Mouse (Mus musculus) layer of hippocampus, postnatal 25 days (tissue): ENCODE measurements around the gene Spag7. TPM values are rescaled to one million over a fixed set of nuclear protein-coding genes. Genes with fewer than 3 reads are reported as not detected.

Experiments used
- DNase-seq, 2 experiments: peaks; one replicate each; pipeline ENCODE4 v3.0.0; 2022; ENCODE audit warnings: mixed read lengths in 2 of 2, low spot score in 1 of 2; ENCODE audit errors: extremely low spot score in 1 of 2
- total RNA-seq, 2 experiments: library from RNA; stranded (reverse); gene quantifications; 2 replicates each; pipeline ENCODE4 v1.2.3; 2021

The Spag7 gene
- total RNA-seq, 2 experiments from 2014 or later: 48.7 to 48.8 TPM

DNA sequence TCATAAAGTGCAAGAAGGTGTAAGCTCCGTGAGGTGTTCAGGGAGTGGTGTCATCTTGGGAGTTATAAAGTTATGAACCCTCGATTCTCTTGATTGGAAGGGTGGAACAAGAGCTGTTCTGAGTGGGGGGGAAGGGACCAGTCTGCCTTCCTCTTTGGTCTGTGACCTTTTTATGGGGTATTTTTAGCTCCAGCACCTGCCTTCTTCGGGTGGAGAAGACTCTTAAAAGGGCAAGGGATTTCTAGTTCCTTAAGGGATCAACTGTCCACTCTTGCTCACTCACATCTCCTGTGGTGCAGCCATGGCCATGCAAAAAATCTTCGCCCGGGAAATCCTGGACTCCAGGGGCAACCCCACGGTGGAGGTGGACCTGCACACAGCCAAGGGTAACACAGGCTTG lies 11.6 kb downstream of the Spag7 start:
- DNase-seq: no peak

DNA sequence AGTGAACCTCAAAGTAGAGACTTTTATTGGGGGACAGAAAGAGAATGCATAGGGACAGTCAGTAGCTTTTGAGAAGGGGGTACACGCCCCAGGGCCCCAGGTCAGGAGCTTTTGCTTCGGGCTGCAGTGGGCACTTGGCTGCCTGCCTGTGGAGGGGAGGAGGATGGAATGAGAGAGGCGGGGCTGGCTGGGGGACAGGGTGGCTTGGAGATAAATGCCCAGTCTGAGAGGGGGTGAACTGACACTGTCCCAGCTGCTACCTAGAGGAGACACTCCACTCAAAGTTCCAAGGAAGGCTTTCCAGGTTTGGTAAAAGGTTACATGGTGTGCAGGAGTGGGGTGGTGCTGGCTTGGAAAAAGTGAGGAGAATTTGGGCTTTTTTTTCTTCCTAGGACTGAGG lies 12.3 kb downstream of the Spag7 start, which contains the start of gene Eno3:
Gene Eno3, plus strand, starts transcription at position 239 of the 400 bp plus-strand sequence.
- DNase-seq: no peak

DNA sequence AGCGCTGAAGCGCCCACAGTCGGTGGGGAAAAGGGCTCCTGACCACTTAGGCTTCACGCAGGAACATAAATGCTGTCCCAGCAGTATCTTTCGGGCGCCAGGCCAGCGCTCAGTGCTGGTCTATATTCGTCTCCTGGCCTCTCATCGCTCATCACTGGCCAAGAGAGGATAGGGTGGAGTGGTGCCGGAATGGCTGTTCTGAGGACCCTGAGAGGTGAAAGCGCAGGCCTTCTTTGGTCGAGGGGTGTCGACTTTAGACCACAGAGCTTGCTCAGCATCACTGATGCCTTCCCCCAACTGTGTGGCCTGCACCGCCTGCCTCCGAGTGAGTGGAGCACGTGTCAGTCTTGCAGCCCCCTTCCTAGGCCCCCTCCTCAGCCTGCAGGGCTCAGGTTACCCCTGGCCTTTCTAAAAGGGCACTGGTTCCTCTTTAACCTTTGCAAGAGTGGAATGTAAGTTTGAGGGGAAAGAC lies 12.7 kb downstream of the Spag7 start:
- DNase-seq: no peak

DNA sequence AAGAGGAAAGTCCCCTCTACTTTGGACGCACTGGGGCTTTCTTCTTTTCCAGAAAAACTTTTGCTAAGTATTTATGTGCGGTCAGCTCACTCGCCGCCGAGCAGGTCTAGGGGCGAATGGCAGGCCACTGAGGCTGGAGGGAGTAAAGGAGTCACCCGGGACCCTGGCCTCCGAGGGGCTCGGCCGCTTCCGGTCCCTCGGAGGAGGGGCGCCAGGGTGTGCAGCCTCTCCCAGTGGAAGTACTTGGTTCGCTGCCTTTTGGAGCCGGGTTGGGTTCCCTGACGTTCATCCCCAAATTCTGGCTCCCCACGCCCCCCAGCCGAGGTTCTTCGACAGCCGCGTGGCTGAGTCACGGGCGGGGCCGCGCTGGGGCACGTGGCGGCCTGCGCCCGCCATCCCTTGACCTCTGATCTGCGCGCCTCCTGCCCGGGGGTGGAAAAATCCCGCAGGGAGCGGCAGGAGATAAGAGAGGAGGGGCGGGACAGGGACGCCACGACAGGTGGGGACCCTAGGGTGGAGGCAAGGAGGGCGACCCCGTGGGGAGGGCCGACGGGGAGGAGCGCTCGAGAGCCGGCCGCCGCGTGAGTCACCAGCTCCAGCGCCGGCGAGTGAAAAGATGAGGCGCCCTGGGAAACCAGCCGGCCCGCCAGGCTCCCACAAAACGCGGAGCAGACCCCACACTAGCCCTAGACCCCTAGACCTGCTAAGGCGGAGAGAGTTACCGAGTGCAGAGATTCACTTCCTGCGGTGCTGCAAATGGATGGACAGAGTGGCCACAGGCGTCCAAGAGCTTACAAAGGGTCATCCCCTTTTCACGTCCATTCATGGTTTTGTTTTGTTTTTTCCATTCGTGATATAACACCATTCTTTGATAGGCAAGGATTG lies 13.4 kb downstream of the Spag7 start:
- no peak for DNase-seq

DNA sequence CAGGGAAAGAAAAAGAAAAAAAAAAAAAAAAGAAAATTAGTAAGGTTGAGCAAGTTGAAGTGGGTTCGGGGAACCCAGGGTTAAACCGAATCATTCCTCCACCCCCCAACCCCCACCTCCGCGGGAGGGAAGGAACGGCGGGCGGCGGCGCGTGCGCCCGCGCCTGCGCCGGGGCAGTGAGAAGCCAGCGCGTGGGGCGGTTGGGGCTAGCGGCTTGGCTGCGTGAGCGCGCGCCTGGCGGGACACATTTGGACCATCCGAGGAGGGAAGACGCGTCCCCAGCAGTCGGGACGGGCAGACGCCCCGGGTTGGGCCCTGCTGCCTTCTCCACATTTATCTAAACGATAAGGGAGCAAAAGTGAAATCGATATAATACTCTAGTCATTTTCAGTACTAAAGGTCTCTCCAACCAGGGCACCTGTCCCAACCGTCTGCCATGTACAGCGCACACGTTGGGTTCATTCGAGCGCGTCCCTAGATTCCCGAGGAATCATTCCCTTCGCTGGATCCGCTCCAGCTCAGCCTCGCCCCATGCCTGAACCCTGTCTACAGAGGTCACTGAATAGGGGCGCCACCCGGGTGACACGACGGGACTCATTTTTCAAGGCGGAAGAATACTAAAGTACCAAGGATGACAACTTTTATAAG lies 14.2 kb downstream of the Spag7 start:
- DNase-seq: peak; percentile 68 to 70

DNA sequence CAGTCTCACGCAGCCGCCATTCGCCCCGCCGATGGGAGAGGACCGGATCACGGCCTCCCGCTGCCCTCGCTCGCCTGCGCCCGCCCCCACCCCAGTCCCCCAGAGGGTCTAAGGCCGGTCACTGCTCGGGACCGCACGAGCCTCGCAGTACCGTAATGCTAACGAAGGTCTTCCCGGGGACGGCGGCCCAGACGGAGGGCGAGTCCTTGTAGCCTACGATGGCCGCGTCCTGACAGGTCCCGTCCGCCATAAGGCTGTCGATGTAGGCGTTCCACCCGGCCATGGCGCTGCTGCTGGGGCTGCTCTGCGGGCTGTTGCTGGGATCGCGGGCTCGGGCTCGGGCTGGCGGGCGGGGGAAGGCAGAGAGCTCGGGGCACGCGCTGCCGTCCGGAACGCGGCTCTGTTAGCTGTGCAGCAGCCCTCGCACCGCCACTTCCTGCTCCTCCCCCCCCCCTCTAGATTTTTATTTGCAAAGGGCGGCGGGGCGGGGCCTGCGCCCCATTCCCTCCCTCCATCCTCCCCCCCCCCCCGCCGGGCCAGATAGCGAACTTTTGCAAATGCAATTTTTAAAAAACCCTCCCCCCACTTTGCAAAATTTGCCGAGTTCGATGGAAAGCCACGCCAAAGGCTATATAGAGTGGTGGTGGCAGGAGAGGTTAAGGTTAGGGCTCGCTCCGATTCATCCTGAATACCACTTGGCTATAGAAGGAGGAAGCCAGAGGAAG lies 14.9 kb downstream of the Spag7 start, which contains the start of gene Pfn1:
Gene Pfn1, minus strand, starts transcription at position 447 of the 725 bp plus-strand sequence.
- DNase-seq: peak; percentile 63 to 65

DNA sequence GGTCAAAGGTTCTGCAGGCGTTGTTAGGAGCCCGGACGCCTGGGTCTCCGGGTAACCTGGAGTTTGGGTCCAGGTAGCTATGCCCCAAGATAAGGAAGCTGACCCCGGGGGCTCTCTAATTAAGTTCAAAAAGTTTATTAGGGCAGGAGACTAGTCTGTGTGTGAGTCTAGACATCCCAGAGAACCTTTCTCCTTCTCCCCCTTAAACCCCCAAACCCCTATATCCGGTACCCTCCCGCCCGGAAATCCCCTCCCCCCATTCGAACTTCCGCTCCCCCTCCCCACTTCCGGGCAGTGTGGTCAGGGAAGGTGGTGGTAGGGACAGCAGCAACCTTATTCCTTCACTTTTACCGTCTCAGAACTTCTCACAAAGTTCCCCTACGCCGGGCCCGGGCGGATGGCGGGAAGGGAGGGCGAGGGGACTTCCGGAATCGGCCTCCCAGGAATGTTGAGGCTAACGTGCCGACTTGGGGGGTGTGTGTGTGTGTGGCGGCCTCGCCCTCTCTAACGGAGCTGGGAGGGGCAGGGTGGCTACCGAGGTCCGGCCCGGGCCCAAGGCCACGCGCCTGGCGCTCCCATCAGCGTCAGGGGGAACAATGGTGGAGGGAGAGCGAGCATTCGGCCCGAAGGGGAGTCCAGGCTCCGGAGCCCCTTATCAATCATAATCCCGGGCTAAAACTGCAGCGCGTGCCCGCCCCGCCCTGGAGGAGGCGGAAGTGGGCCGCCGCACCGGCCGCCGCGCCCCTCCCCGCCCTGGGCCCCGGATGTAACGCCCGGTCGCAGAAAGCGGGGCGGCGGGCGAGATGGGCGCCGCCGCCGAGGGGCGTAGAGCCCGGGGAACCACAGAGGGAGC lies 15.6 kb downstream of the Spag7 start:
- peak in 1 of 2 experiments; percentile 45 for DNase-seq

DNA sequence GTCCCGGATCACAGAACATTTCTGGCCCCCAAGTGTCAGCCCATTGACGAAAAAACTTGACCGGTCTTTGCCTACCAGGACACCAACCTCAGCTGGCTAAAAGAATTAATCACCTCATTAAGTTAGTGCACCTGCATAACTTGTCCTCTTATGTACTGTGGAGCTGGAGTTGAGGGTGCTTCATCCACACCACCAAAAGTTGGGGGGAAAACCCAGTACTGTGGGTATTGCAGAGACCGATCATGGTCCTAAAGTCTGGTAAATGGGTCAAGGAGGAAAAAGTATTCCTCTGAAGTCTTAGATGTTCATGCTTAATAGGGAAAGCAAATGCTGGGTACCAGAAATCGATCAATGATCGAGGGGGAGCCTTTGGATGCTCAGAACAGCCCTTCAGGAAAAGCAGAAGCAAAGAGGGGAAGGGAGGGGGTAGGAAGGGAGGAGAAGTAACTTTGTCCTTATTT lies 16.3 kb downstream of the Spag7 start:
- DNase-seq: no peak

DNA sequence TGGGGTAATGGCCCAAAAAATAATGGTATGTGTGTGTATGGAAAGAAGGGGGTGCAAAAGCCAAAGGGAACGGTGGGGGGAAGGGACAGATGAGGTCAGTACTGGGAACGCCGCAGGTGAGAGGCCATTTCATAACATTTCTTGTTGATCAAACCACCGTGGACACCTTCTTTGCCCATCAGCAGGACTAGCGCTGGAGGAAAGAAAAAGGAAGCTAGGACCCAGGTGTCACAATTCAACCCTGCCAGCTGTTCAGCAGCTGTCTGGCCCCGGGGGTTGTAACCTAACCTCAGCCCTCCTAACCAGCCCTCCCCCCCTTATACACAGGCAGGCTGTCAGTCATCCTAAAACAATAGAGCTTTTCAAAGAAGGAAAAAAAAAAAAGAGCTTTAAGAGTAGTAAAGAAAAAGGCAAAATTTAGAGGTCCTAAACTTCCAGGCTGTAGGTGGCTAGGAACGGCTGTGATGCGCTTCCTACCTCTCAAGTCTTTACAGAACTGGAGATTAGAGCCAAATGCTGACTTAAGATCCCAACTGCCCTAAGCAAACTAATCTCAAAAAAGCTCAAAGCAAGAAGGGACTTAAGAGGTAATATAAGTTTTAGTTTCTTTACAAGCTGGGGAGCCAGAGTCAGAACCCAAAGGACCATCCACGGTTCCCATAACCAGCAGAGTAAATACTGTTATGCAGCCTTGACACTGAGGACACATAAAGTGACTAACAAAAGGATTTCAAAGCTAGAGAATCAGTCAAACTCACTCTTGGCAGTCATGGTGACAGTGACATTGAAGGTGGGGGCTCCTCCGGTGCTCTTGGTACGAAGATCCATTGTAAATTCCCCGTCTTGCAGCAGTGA lies 17.0 kb downstream of the Spag7 start:
- DNase-seq: no peak

DNA sequence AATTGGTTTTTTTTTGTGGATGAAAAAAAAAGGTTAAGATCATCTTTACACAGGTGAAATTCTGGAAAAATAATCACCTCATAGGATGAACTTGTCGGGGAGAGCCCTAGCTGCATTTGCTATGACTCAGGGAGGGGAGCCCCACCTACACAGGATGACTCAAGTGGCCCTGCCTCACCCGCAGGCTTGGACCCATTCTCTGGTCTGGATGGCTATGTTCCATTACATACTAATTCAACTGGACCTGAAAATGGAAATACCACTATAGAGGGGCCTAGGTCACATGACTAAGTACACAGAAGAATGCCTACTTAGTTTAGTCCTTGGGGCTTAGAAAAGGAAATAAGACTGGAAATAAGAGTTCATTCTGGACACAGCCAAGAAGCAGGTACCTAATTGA lies 17.8 kb downstream of the Spag7 start:
- no peak for DNase-seq

DNA sequence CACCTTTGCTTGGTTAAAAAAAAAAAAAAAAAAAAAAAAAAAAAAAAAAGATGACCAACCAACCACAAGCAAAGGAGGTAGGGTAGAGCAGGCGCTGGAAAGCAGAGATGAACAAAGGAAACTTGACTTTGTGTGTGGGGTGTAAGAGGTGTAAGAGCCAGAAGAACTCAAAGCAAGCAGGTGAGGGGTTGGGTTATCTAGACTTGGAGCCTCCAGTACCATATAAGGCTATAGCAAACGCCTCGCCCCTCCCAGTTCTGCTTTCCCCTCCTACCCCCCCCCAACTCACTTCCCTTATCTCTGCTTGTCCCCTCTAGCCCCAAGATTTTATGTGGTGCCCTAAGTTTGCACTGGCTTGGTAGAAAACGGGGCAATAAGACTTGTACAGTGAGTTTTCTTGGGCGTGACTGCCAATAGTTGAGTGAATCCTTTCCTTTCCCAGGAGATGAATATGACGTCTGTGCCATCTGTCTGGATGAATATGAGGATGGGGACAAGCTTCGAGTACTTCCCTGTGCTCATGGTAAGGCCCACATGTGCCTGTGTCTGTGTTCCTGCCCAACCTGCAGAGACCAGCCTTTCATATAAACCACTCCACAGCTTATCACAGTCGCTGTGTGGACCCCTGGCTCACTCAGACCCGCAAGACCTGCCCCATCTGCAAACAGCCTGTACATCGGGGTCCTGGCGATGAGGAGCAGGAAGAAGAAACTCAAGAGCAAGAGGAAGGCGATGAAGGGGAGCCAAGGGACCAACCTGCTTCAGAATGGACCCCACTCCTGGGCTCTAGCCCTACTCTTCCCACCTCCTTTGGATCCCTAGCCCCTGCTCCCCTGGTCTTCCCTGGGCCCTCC lies 18.7 kb downstream of the Spag7 start:
- DNase-seq: no peak

DNA sequence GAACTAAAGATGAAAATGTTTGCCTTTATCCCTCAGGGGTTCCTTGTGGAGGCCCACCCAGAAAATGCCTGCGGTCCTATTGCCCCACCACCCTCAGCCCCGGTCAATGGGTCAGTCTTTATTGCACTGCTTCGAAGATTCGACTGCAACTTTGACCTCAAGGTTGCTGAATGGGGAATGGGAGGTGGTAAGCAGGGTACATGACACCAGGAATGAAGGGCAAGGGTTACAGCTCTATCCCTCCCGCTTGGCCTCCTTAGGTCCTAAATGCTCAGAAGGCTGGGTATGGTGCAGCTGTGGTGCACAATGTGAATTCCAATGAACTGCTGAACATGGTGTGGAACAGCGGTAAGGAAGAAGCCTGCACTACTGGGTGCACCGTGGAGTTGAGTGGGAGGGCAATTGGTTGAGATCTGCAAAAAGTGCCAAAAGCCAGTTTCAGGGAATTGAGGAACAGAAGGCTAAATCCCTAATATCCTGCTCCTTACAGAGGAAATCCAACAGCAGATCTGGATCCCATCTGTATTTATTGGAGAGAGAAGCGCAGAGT lies 20.0 kb downstream of the Spag7 start:
- DNase-seq: no peak

DNA sequence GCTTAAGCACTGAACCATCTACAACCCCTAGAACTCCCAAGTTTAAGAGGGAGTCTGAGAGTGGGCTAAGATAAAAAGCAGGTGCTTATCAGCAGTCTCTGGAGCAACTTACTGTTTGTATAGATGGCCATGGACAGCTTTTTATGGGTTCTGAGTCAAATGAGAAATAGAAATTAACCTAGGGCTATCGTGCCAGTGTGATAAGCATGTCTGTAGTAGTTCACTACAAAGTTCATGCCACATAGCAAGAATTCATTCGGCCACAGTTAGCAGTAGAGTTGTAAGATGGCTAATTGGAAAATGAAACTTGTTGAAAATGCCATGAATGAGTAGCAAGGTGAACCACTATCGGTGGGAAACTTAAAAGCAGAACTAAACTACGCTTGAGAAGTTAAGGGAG lies 20.7 kb downstream of the Spag7 start:
- no peak for DNase-seq

DNA sequence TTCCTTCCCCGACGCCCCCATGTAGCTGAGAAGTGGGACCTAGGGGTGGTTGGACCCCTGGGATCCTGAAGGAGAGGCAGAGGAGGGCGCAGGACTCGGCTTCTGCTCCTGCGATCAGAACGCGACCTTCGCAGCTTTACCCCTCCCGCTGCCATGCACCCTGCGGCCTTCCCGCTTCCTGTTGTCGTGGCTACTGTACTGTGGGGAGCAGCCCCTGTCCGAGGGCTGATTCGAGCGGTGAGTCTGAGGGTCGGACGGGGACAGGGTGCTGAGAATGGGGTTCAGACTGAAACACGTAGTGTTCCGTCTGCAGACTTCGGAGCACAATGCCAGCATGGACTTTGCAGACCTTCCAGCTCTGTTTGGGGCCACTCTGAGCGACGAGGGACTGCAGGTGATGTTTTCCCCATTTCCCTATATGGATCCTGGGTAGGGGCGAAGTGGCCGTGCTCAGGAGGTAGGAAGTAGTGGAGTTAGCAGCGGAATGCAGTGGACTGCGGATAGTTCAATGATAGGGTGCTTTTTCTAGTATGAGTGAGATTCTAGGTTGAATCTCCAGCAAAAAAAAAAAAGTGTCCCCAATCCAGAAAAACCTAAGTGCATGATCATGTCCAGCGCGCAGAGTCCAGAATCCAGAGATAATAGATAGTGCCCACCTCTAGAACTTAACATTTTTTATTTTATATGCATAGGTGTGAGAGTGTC lies 21.3 kb downstream of the Spag7 start:
- DNase-seq: no peak

DNA sequence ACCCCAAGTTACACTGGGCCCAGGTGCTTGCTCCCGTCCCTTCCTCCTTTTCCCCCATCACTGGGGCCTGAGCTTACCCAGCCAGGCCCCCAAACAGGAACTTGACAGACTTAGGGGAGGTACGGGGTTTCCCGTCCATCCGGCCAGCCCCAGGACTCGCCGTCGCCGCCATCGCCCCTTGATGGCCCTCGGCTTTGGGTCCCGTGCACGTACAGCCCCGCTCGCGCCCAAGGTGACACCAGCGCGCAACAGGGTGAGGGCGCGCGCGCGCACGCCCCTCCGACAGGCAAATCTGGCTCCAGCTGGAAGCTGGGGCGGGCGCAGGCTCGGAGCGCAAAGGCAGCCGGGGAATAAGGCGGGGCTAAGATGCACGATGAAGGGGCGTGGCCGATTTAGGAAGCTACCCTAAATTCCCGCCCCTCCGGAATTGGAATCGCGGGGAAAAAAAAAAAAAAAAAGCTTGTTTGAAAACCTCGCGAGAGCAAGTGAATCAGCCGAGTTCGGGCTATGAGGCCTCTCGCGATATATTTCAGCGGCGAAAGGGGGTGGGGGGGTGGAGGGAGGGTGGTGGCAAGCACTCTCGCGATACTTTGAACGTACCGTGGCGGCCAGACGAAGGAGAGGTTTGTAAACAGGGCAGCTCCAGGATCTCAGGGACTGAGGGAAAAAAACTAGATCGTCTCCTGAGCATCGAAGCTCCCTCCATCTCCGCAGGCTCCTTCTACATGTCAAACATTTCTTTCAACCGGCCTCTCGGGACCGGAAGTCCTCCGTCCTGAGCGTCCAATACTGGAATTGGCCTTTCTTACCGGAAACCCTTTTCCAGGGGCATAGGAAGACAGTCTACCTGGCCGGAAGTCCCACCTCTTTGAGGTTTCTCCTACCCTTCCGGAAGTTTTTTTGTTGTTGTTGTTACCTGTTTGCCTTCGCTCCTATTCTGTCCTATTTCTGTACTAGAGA lies 22.2 kb downstream of the Spag7 start, which contains the start of the genes Rnf167 and Slc25a11:
Gene Rnf167, plus strand, starts transcription at position 545 of the 960 bp plus-strand sequence.
Gene Slc25a11, minus strand, starts transcription at position 789 of the 960 bp plus-strand sequence.
- peak; percentile 81 to 85 for DNase-seq

DNA sequence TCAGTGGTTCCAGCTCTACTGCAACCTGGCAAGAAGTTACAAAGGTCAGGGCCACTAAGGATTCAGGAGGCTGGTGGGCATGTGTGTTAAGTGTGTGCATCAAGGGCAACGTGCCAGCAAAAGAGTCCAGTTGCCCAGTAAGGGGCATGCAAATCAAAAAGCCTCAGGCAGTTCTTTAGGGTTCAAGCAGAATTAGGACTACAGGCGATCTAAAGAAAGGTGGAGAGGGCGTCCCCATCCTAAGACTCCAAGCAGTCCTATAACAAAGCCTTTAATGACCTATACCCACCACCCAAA lies 23.0 kb downstream of the Spag7 start:
- DNase-seq: no peak
